Mouse (Mus musculus) subcutaneous adipose tissue, adult 2 months (tissue): ENCODE results near the gene Ms4a10. TPM values are rescaled to one million over a fixed set of nuclear protein-coding genes. Genes with fewer than 3 reads are reported as not detected.

ENCODE experiments used
- polyA plus RNA-seq: library from polyadenylated mRNA; depleted of rRNA; stranded (reverse); fragments of >200 nt; gene quantifications from 2 replicates; pipeline ENCODE4 v1.2.3, GENCODE M21; 2012; ENCODE audit warnings: low replicate concordance; rRNA removed

Ms4a10 gene
- 0.50 TPM in 1 of 2 replicates, not detected in the other for polyA plus RNA-seq

GRCm38 (mm10) chr19:10974238-10974865, at the start of gene Ms4a10:
Ms4a10 (minus strand) TSS chr19:10974670.

GRCm38 (mm10) chr19:11017891-11018290, 43.4 kb upstream of the Ms4a10 start, which contains the start of gene Ms4a18:
Ms4a18 (minus strand) TSS chr19:11018031.

GRCm38 (mm10) chr19:10993150-10993549, 18.7 kb upstream of the Ms4a10 start, which contains the start of gene Ms4a15:
Ms4a15 (minus strand) TSS chr19:10993250.

GRCm38 (mm10) chr19:10949112-10949511, 25.4 kb downstream of the Ms4a10 start, which contains the start of gene Ccdc86:
Ccdc86 (minus strand) TSS chr19:10949266.

GRCm38 (mm10) chr19:10937110-10937563, 37.3 kb downstream of the Ms4a10 start, which contains the start of gene Ptgdr2:
Ptgdr2 (plus strand) TSS chr19:10937160.

GRCm38 (mm10) chr19:10920532-10920931, 53.9 kb downstream of the Ms4a10 start, which contains the start of gene Zp1:
Zp1 (minus strand) TSS chr19:10920632.

Other genes with a start within 250 kb of the Ms4a10 start
- 0.68 and 0.80 TPM in 2 replicates for gene Cd5, start 235.7 kb downstream of the Ms4a10 start, polyA plus RNA-seq
- 0.24 and 1.0 TPM in 2 replicates for gene Cd6, start 144.6 kb downstream of the Ms4a10 start, polyA plus RNA-seq
- 6.2 and 12.4 TPM in 2 replicates for gene Slc15a3, start 134.9 kb downstream of the Ms4a10 start, polyA plus RNA-seq
- gene Tmem132a, start 104.7 kb downstream of the Ms4a10 start, polyA plus RNA-seq = 20.4 and 60.0 TPM in 2 replicates
- 204 and 245 TPM in 2 replicates for gene Tmem109, start 92.7 kb downstream of the Ms4a10 start, polyA plus RNA-seq
- gene Prpf19, start 79.4 kb downstream of the Ms4a10 start, polyA plus RNA-seq = 214 and 361 TPM in 2 replicates
- gene Zp1, start 54.0 kb downstream of the Ms4a10 start, polyA plus RNA-seq = 0.22 TPM in 1 of 2 replicates, not detected in the other
- 0.16 and 13.9 TPM in 2 replicates for gene Ptgdr2, start 37.5 kb downstream of the Ms4a10 start, polyA plus RNA-seq
- gene Ccdc86, start 25.4 kb downstream of the Ms4a10 start, polyA plus RNA-seq = 6.0 and 10.1 TPM in 2 replicates
- gene Ms4a15, start 18.6 kb upstream of the Ms4a10 start, polyA plus RNA-seq = 0.10 TPM in 1 of 2 replicates, not detected in the other
- not detected in 2 replicates for gene Ms4a18, start 43.4 kb upstream of the Ms4a10 start, polyA plus RNA-seq
- 4.3 and 6.3 TPM in 2 replicates for gene Ms4a8a, start 106.4 kb upstream of the Ms4a10 start, polyA plus RNA-seq
- gene 1700017D01Rik, start 156.2 kb upstream of the Ms4a10 start, polyA plus RNA-seq = not detected in 2 replicates
- gene 1700025F22Rik, start 190.7 kb upstream of the Ms4a10 start, polyA plus RNA-seq = not detected in 2 replicates
- gene Ms4a13, start 222.1 kb upstream of the Ms4a10 start, polyA plus RNA-seq = not detected in 2 replicates